Mouse (Mus musculus) midbrain, embryonic 16.5 days (tissue): Measurements from ENCODE around the gene Cisd3. TPM values are rescaled to one million over a fixed set of nuclear protein-coding genes. Genes with fewer than 3 reads are reported as not detected.

ENCODE experiments used
- microRNA-seq: library from miRNA; unstranded; fragments of <30 nt; microRNA quantifications from one replicate; pipeline ENCODE4, GENCODE M21; 2017
- polyA plus RNA-seq: library from polyadenylated mRNA; unstranded; fragments of >200 nt; fragmentation: Nextera tagmentation; extraction: Ambion mirVana; gene quantifications from 2 replicates; pipeline ENCODE4 v1.2.1, GENCODE M21; 2015

Cisd3 gene
- polyA plus RNA-seq, 1 experiment from 2014 or later: 29.8 TPM

Small RNA genes lying within 50 kb of the gene (microRNA-seq; reads per million reads assigned to microRNA genes)
- gene Gm24158 (0.69 reads per million), gene Mir6927 (not detected)

Other genes starting within 250 kb of the Cisd3 start
- gene 4933428G20Rik, start 185.5 kb upstream of the Cisd3 start, polyA plus RNA-seq: 1.2 and 1.3 TPM in 2 replicates
- gene Srcin1, start 109.6 kb upstream of the Cisd3 start, polyA plus RNA-seq: 9.2 and 10.4 TPM in 2 replicates
- gene Epop, start 56.1 kb upstream of the Cisd3 start, polyA plus RNA-seq: 1.2 and 1.3 TPM in 2 replicates
- gene Mllt6, start 22.4 kb upstream of the Cisd3 start, polyA plus RNA-seq: 3.3 and 3.5 TPM in 2 replicates
- 18.2 and 19.1 TPM in 2 replicates for gene Pcgf2, start 14.7 kb downstream of the Cisd3 start, polyA plus RNA-seq
- 387 and 401 TPM in 2 replicates for gene Psmb3, start 17.6 kb downstream of the Cisd3 start, polyA plus RNA-seq
- 5.0 and 5.1 TPM in 2 replicates for gene Pip4k2b, start 58.9 kb downstream of the Cisd3 start, polyA plus RNA-seq
- 15.9 and 17.2 TPM in 2 replicates for gene Cwc25, start 80.7 kb downstream of the Cisd3 start, polyA plus RNA-seq
- gene 1700001P01Rik, start 90.1 kb downstream of the Cisd3 start, polyA plus RNA-seq: 0.74 TPM in 1 of 2 replicates, not detected in the other
- 267 and 286 TPM in 2 replicates for gene Rpl23, start 96.6 kb downstream of the Cisd3 start, polyA plus RNA-seq
- 194 and 202 TPM in 2 replicates for gene Lasp1, start 113.2 kb downstream of the Cisd3 start, polyA plus RNA-seq
- gene B230217C12Rik, start 155.0 kb downstream of the Cisd3 start, polyA plus RNA-seq: 36.7 and 43.8 TPM in 2 replicates
- 0.56 and 0.78 TPM in 2 replicates for gene Fbxo47, start 198.3 kb downstream of the Cisd3 start, polyA plus RNA-seq